Mouse (Mus musculus) cerebellum, adult 11 months (tissue): ENCODE results near the gene Ralgps2.

ENCODE experiments used
- DNase-seq: peaks from one replicate; pipeline ENCODE4 v3.0.0; 2022

Ralgps2 gene

DNA sequence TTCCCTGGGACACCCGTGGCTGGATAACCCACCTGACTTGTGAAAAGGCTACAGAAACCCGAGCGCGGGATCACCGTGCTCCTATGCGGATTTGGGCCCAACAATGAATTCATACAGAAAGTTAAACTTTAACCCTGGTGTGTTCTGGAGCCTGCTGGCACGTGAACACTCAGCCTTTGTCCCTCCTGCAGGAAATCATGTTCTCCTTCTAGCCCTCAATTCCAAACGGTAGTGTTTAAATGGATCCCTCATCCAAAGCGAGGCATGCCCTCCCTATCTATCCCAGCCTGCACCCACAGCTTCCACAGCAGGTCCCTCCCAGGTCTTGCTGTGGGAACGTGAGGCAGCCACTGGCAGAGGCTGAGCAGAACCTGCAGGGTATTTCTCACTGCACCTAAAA is 131.1 kb downstream of the Ralgps2 start:
- DNase-seq: no peak

DNA sequence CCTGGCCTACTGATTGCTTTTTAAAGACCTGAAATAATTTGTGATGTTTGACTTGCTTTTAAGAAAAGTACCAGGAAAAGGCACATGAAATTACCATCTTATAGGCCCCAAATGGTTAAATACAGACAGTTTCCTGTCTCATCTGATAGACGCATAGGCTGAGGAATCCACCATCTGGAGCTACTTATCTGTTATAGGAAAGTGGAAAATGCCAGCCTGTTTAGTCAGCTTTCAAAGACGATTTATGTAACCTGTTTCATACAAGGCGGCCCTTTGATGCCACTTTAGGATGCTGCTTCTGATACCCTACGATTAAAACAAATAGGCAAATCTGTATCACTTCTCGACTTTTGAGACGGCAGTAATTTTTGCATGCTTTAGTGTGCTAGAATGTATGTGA is 138.2 kb downstream of the Ralgps2 start:
- DNase-seq: no peak

DNA sequence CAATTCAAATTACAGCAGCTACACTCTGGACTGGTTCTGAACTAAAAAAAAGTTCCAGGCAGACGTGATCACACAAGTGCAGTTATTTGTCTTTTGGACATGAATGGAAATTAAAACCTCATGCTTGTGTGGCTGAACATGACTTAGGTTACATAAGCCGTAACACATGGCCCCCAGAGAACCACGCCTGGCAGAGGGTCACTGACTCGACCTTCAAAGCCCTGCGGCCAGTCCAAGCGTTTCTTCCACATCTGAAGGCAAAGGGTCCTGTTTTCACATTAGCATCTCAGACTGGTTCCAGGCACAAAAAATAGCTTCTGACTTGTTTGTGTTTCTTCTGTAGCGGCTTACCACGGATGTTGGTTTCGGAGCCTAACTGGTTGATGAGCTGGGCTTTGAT is 143.2 kb downstream of the Ralgps2 start:
- no peak for DNase-seq

DNA sequence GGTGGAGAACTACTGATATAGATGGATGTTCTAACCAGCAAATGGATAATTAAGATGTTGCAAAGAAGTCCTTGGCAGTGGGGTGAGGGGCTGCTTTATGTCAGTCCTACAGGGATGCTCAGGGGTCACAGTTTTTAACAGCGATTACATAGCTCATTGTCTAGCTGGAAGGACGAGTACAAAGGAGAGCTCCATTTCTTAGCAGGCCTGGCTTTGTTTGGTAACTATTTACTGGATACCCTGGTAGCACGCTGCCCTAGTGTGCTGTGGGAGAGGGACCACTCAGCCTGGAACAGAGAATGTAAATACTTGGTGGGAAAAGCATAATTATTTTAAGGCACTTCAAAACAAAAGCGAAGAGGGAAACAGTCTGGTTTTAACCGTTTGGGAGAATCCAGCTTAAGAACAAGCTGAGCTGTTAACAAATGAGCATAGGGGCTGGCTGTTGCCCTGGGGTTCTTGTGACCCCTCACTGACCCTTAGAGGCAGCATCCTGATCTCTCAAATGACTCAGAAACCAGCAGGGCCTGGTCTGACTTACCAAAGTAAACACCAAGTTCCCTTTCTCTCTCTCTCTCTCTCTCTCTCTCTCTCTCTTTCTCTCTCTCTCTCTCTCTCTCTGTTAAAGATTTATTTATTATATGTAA is 149.5 kb downstream of the Ralgps2 start:
- no peak for DNase-seq

DNA sequence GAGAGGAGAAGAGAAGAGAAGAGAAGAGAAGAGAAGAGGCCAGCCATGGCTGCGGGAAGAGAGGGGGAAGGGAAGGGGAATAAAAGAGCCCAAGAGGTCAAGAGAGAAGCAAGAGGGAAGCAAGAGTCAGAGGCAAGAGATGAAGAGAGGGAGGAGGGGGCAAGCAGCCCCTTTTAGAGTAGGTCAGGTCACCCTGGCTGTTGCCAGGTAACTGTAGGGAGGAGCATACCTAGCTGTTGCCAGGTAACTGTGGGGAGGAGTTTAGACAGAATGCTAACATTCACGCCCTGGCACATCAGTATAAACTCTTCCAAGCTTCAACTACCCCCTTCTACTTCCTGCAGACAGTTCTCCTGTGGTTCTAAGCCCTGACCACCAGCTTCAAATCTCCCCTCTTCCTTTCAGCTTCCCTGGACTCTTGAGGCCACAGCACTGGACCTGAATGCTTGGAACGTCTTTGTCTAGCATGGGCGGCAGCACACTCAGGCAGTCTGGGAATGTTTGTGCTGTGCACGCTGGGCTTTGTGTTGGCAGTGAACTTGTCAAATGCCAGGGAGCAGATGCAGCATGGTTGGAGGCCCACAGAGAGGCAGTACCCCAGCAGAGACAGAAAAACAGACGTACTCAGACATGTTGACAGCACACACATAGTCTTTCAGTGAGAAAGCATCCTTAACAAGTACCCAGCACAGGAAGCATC is 152.1 kb downstream of the Ralgps2 start:
- no peak for DNase-seq

DNA sequence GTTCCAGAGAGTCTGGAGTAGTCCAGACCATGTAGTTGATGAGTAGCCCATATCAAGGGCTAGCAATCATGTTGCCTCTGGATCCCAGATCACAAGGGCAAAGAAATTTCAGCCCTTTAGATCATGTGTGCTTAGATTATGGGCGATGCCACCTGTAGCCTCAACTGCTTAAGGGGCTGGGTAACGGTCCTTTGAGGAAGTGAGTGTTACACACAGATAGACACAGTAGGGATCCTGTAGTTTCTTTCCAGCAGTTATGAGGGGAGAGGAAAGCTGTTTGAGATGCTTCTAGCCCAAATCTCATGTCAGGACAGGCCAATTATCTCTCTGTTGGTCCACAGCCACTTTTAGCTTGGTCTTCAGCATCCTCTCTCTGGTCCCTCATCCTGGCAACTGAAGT is 153.4 kb downstream of the Ralgps2 start:
- no peak for DNase-seq

DNA sequence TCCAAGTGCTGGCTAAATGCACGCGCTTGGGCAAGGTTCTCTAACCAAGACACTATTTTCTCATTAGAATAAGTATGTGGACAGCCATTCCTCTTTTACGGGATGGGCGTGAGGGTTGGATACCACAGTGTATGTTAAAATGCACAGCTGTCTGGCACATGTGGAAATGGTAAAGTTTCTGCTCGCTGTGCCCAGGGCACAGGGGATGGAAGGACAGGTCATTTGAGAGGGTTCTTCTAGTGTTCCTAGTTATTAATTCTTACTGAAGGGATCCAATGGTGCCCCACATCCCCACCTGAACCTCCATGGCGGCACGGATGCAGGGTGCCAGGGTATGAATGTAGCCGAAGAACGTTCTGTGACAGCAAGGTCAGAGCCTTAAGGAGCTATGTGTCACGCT is 154.5 kb downstream of the Ralgps2 start:
- no peak for DNase-seq

DNA sequence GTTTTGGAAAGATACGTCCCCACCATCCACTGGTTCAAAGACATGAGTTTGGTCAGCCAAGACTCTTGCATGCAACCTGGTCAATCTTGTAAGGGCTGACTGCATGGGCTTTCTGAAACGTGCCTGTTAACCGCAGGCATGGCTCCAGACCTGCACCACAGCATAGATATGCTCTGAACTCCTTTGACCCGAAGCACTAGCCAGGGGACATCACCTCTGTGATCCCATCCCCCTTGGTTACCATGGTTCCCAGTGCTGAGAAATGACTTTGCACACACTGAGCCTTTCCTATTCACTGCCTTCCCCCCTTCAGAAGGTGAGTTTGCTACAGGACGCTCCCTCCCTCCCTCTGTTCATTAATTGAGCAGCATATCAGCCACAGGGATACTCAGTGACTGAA is 155.3 kb downstream of the Ralgps2 start:
- DNase-seq: no peak

DNA sequence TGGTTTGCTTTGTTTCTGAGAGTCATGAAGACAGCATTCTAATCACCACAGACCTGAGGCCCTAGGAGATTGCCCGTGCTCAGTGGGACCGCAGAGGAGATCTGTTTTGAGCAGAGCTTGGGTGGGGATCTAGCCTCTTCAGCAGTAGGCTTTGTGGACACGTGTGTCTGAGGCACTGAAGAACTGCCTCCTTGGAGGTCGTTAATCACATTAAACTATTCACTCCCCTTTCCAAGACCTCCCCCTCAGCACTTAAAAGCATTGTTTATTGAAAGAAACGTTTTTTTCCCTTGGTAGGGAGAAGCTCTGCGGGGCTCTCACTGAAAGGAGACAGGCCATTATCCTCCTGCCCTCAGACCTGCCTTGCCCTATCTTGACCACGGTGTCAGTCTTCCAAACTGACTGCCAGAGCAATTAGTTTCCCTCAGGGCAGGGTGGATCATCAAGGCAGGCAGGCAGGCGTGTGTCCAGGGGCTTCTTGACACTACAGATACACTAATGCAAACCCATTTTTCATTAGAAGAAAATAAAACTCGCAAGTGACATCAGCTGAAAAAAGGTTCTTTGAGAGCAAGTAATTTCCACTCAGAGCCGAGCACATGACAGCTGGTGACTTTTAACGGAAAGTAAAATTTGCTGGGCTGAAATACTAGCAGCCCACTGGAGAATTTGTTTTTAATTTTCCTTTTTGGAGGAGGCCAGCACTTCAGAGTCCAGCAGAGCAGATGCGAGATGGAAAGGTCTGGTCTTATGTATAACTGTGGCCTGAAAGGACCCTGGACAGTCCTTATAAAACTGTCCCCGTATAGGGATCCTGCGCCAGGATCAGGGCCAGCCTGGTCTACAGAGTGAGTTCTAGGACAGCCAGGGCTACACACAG is 157.2 kb downstream of the Ralgps2 start:
- no peak for DNase-seq

DNA sequence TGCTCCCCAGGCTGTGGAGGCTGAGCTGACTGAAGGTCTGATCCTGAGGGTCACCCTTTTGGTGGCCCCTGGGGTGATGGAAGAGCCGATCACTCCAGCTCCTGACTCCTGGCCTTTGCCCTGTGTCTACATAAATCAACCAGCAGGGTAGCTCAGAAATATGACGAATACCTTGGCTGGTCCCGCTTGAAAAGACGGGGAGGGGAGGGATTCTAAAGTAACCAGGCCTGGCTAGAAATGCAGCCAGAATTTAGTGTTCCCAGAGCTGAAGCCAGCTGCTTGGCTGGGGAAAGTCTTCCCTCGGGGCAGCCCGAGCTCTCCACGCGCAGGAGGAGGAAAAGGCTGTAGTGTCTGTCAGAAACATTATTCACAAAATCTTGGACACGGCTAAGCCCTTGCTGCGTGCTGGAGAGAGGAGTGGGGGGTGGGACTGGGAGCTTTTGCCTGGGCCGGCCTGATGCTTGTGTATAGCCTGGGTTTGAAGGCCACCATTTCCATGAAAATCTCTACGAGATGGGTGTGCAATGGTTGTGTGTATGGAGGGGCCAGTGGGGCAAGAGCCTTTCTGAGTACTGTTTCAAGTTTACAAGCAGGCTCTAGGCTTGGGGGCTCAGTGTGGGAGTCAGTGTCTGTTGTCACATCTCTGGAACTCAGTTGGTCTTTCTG is 158.2 kb downstream of the Ralgps2 start:
- DNase-seq: no peak

DNA sequence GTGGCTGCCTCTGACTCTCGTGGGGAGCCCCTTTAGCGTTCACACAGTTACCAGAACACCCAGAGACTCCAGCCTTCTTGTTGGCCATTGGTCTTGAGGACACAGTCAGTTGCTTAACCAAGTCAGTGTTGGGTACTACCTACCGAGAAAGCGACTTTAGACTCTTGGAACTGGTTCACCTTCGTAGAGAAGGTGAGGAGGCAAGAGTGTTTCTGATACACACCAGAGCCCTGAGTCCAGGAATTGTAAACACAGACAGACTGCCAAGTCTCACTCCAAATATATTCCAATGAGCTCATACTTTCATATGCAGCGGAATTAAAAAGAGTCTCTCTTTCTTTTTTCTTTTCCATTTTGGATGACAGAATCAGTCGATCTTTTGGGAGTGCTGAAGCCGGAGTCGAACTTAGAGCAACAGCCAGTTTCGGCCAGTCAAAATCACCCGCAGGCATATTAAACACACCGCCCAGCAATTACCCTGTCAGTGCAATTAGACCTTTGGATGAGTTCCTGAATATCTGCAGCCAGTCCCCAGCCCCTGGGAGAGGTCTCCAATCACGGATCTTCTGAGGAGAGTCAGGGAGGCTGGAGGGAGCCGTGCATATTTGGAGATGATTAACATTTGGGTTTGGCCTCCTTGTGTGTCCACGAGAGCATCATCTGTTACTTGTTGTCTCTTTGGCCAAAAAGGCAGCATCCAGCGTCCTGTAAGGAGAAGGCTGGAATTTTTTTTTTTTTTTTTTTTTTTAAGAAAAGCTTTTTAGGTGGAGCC is 159.0 kb downstream of the Ralgps2 start:
- no peak for DNase-seq

DNA sequence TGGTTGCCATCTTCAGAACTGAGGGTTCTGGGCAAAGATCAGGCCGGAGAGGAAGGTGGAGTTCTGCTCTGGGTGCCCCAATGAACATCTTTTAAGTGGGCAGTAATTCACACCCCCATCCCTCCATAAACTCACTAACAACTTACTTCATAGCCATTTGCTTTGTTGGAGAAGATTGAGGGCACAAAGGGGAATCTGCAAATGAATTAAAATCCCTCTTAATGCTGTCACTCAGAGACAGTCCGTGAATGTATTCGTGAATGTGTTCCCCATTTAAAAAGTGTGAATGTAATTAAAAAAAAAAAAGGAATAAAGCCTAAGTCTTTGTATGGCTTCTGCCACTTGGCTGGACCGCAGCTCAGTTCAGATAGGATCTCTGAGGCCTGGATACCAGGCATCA is 159.8 kb downstream of the Ralgps2 start:
- DNase-seq: no peak

DNA sequence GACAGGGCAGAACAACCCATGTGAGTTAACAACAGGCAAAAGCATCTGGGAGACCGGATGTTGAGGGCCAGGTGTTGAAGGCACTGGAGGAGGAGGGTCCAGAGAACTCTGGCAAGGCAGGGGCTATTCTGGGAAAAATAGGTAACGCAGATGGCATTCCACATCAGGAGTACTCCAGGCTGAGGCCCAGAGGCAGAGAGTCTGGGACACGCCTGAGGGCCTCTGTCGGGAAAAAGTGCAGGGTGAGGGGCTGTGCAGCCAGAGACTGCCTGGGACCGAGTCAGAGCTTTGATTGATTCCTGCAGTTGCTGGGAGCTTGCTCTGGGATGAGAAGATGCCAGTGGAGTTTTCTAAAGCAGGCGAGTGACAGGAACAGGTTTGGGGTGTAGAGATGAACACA is 160.4 kb downstream of the Ralgps2 start:
- no peak for DNase-seq

DNA sequence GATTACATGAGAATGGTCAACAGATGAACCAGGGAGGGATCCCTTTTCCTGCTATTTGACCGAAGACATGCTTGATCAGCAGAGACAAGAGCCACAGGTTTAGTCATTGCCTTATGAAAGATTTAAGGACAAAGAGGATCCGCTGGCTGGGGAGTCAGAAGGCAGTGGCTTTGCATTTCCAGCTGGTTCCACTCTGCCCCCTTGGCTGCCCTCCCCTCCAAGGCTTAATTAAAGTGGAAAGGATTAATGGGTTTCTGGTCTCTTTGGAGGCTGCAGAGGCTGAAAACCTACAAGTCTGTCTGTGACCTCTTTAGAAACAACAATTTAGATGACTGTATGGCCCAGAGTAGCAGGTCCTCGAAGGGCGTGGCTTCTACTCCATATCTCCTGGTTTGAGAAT is 161.5 kb downstream of the Ralgps2 start:
- no peak for DNase-seq

DNA sequence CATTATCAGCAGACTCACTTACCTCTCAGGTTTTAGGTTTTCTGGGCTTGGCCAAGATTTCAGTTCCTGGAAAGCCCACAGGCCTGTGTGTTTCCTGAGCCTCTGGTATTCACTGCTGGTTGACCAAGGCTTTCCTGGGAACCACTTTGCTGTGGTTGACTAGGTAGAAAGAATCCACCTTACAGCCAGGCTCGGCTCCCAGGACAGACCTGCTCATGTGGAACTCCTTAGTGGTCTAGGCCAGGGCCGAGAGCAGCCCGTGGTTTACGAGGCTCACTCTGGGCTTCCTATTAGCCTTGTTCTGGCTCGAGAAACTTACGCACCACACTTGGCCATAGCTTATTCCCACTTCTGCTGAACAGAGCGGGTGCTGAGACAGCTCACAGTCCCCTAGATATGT is 163.4 kb downstream of the Ralgps2 start:
- DNase-seq: no peak

DNA sequence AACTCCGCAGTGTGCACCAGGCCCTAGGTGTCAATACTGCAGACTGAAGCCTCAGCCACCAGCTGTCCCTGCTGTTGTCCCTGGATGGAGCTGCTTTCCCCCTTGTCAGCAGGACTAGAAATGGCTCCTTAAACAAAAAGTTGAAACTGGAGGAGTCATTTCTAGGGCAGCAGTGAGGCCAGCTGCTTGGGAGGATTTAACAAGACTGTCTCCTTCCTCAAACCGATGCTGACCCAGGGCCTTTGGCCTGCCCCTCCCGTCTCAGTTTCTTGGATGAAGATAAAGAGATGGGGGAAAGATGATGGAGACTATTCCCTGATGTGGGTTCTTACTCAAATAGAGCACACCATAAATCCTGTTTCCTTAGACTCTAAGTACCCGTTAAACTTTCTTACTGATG is 164.2 kb downstream of the Ralgps2 start:
- no peak for DNase-seq

DNA sequence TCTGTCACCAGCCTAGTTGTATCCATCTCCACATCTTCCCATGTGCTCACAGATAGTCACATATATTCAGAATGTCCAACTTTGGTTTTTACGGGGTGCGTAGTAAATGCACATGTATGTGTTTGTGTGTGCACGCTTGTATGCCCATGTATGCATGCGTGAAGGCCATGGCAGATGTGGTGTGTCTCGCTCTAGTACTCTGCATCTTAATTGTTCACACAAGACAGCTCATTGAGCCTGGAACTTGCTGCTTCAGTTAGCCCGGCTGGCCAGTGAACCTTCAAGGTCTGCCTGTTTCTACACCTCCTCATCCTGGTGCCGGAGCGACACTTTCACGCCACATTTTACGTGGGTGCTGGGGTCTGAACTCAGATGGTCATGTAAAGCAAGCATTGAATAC is 168.6 kb downstream of the Ralgps2 start:
- no peak for DNase-seq

DNA sequence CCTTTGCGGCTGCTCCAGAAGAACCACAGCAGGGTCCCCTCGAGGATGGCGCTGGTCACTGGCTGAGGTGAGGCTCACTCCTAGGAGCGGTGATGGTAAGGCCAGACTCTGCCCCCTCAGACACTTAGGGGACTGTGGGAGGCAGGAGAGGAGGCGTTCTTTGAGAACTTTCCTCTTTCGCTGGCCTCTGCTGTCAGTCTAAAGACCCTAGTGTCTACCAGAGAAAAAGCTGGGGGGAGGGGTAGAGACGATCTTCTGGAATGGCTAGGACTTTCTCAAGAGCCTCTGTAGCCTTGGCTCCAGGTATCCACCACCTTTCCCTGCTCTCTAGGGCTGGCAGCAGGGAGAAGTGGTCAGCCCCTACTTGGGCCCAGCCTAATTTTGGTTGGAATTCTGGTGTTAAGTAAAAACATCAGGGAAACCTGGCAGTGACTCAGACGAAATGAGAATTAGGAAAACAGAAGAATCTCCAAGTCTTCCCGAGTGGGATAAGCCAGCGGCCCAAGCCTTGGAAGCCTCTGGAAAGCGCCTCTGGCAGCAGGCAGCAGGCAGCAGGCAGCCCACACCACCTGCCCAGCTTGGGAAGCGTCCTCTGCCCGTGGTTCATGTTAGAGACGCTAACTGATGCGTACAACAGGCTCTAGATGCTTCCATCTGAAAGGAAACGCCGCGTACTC is 169.7 kb downstream of the Ralgps2 start:
- DNase-seq: no peak

DNA sequence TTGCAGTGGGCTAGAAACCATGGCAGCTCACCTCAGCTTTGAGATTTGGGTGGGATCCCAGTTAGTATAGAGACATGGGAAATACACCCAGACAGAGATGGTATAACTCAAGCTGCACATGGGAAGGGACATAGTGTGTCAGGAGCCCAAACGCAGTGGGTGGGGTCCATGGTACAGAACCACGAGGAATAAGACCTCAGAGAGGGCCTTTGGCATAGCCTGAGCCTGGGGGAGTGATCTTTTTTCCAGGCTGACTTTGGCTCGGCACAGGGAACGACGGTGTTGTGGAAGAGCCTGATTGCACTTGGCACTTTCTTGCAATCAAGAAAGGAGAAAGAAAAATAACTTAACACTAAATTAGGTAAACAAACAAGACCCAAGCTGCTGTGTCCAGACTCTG is 170.3 kb downstream of the Ralgps2 start:
- DNase-seq: no peak

DNA sequence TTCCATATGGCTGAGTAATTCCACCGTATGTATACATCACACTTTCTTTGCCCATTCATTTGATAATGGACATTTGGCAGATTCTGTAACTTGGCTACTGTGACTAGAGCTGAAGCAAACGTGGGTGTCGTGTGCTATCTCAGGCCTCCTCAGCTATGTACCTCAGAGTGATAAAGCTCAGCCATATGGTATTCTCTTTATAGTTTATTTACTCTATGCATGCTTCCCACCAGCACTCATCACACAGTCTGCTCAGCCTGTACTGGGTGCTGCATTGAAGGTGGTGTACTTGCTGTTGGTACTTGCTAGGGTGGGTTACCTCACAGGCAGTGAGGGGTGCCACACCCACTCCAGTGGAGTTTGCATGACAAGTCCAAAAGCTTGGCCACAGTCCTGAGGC is 174.1 kb downstream of the Ralgps2 start:
- no peak for DNase-seq

DNA sequence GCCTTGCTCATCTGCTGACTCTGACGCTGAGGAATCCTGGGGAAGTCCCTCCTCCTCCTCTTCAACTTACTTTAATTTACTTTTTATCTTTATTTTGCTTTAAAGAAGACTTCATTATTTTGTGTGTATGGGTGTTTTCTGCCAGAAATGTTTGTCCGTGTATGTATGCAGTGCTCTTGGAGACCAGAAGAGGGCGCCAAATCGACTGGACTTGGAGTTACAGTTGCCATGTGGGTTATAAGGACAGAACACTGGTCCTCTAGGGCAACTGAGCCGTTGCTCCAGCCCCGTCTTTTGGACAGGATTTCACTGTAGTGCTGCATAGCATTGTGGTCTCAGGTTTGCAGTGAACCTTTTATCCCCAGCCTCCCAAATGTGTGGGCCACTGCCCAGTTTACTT is 174.8 kb downstream of the Ralgps2 start:
- DNase-seq: no peak

DNA sequence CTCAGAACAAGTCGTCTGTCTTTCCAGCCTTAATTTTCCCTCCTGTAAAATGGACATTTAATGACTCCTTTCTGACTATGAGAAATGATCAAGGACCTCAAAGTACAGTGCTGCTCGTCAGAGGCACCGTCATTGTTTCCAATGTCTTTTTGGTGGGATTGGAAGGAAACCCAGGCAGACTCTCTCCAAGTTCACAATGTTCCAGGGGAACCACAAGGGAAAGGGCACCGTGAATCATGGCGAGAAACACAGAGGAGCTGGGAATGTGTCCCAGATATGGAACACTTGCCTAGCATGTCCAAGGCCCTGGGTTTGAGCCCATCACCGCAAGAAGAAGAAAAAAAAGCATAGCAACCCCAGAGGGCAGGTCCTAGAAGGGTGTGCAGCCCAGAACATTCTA is 176.1 kb downstream of the Ralgps2 start:
- DNase-seq: no peak
